Mouse (Mus musculus): Measurements from ENCODE around the gene Polr3k.

Polr3k gene

GRCm38 (mm10) chr2:181863791-181864535 lies at the start of gene Polr3k:
Gene Polr3k (plus strand): TSS chr2:181864337.
- peak; percentile 97 for DNase-seq (ENCODE audit: low read depth, low spot score)

GRCm38 (mm10) chr2:181829032-181829650 lies 35.0 kb upstream of the Polr3k start:
- DNase-seq (ENCODE audit: low read depth, low spot score), result no peak

GRCm38 (mm10) chr2:181832745-181833144 lies 31.4 kb upstream of the Polr3k start:
- DNase-seq (ENCODE audit: low read depth, low spot score), result no peak

GRCm38 (mm10) chr2:181837372-181838292 lies 26.5 kb upstream of the Polr3k start, which contains the start of gene Pcmtd2:
Gene Pcmtd2 (plus strand): TSS chr2:181837854.
- DNase-seq (ENCODE audit: low read depth, low spot score), result peak; percentile 94

GRCm38 (mm10) chr2:181838293-181838680 lies 25.9 kb upstream of the Polr3k start:
- peak; percentile 24 for DNase-seq (ENCODE audit: low read depth, low spot score)

GRCm38 (mm10) chr2:181845709-181846394 lies 18.3 kb upstream of the Polr3k start:
- no peak for DNase-seq (ENCODE audit: low read depth, low spot score)

- no peak for DNase-seq (ENCODE audit: low read depth, low spot score)
Measured at GRCm38 (mm10) chr2:181864536-181864860, 361 bp downstream of the Polr3k start.

GRCm38 (mm10) chr2:181866931-181867330 lies 2.8 kb downstream of the Polr3k start:
- peak; percentile 81 for DNase-seq (ENCODE audit: low read depth, low spot score)

- no peak for DNase-seq (ENCODE audit: low read depth, low spot score)
Measured at GRCm38 (mm10) chr2:181871039-181871438, 6.9 kb downstream of the Polr3k start.

GRCm38 (mm10) chr2:181878903-181879302 lies 14.8 kb downstream of the Polr3k start:
- no peak for DNase-seq (ENCODE audit: low read depth, low spot score)

GRCm38 (mm10) chr2:181883022-181883749 lies 19.0 kb downstream of the Polr3k start:
- DNase-seq (ENCODE audit: low read depth, low spot score), result no peak

- DNase-seq (ENCODE audit: low read depth, low spot score), result peak; percentile 57
Measured at GRCm38 (mm10) chr2:181917861-181918260, 53.7 kb downstream of the Polr3k start.

- DNase-seq (ENCODE audit: low read depth, low spot score), result peak; percentile 57
Measured at GRCm38 (mm10) chr2:181918501-181918900, 54.4 kb downstream of the Polr3k start.

Measured in CD4-positive, CD25-positive, alpha-beta regulatory T cell, adult 2 months (primary cell).